Mouse (Mus musculus): Measurements from ENCODE around the gene Trir.

DNA sequence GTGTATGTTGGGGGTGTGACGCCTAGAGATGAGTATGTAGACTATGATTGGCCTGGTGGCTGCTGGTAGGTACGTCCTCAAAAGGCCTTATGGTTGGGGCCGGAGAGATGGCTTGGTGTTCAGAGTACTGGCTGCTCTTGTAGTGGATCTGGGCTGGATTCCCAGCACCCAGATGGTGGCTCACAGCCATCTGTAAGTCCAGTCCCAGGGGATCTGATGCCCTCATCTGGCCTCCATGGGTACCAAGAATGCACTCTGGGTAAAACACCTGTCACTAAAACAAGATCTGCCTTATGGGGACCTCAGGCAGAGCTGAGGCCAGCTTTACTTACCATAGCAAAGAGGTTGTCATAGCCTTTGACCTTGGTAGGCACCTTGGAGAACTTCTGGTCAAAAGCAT, 2.8 kb upstream of the Trir start:
- no peak for TF ChIP-seq POLR2A (IDR thresholded peaks at IDR 0.05; ENCODE audit: low read depth, low read length)
- no peak for TF ChIP-seq CTCF (IDR thresholded peaks at IDR 0.05; ENCODE audit: borderline replicate concordance, insufficient read depth, low read length)

Measured in embryonic fibroblast, embryonic 13.5 days (primary cell).